Mouse (Mus musculus) cerebellum, adult 2 months (tissue): ENCODE data around the gene Gm10198.

Source experiments
- CTCF ChIP-seq: fragments of 200-500 bp; IDR thresholded peaks from 2 replicates; pipeline ENCODE4 v1.5.1; 2011; ENCODE audit warnings: low read depth, mild to moderate bottlenecking, control low read depth, low read length, moderate library complexity, borderline replicate concordance; ENCODE audit not compliant: insufficient read depth
- POLR2A ChIP-seq: fragments of 200-500 bp; IDR thresholded peaks from 2 replicates; pipeline ENCODE4 v1.6.1; 2011; ENCODE audit warnings: low read length, control low read depth, borderline replicate concordance; ENCODE audit not compliant: insufficient read depth

DNA sequence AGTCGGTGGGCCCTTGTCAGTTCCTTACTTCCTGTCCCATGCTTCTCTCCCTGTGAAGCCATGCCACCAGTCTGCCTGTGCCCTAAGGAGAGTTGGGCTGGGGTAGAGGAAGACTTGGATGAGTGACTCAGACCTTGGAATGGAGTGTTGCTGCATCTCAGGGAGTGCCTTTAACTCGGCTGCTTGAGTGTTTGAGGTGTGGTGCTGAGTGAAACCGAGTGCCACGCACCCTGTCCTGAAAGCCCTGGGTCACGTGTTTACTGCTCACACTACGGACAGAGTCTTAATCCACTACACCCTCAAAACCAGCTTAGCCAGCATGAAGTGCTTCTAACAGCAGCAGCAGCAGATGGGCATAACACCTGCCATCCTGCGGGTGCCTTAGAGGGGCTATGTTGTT is 30.5 kb downstream of the Gm10198 start:
- TF ChIP-seq POLR2A (no peak), CTCF (no peak)
